ENCODE assay signal across 22 mouse cellular contexts in the genomic region with DNA sequence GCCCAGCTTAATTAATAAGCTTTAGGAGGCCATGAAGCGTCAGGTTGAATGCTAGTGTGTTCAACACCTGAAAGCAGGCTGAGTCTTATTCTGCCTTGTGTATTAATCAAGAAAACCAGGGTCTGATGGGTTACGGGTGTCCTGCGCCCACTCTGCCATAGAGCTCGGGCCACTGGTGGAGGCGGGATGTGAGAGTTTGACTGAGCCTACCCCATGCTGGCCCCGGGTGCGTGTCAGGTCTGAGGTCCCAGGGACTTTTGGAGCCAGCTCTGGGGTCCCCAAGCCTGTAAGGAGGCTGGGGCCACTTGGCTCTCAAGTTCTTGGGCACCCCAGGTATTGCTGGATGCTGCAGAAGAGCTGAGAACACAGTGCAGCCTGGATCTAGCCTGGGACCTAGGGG.
DNase-seq lines count a peak whose midpoint lies in the region; ATAC-seq lines count a peak whose summit lies in the region.
"Had no signal": no experiment of that assay in that cellular context is flagged by ENCODE, and none has a peak within 500 bp of the region (broad histone marks: within the 10 kb centered on the region; RNA-seq: fewer than 3 reads in every experiment).

No protein-coding gene starts in this region.

- no peak overlapping the region for H3K4me2 ChIP-seq in limb, embryonic 11.5 days (ENCODE audit: low read depth, severe bottlenecking)

- H3K27ac ChIP-seq in limb, embryonic 11.5 days (replicated peaks; ENCODE audit: low read depth, low read length), result no peak overlapping the region
- H3K27ac ChIP-seq in limb, embryonic 10.5 days, result no peak overlapping the region

- no peak overlapping the region for H3K4me3 ChIP-seq in limb, embryonic 11.5 days (ENCODE audit: low read depth, low read length)
- H3K4me3 ChIP-seq in limb, embryonic 10.5 days, result no peak overlapping the region

- H3K36me3 ChIP-seq in limb, embryonic 11.5 days (ENCODE audit: control insufficient read depth, insufficient read depth, low read length), result no peaks in the 10 kb centered on the region
- no peaks in the 10 kb centered on the region for H3K36me3 ChIP-seq in limb, embryonic 10.5 days
- H3K36me3 ChIP-seq: G1E had no signal

- 89% methylated on average over 7 of the region's 7 CpGs for WGBS in limb, embryonic 11.5 days
- WGBS in limb, embryonic 10.5 days, result 91% methylated on average over 7 of the region's 7 CpGs

- H3K27me3 ChIP-seq in limb, embryonic 11.5 days (ENCODE audit: control insufficient read depth, insufficient read depth, low read length), result no peaks in the 10 kb centered on the region
- H3K27me3 ChIP-seq in limb, embryonic 10.5 days (ENCODE audit: low read depth, poor library complexity, severe bottlenecking), result no peaks in the 10 kb centered on the region
- H3K27me3 ChIP-seq: CH12.LX, Patski had no signal

- H3K9me3 ChIP-seq in limb, embryonic 11.5 days (ENCODE audit: control insufficient read depth, low read length), result no peaks in the 10 kb centered on the region
- no peaks in the 10 kb centered on the region for H3K9me3 ChIP-seq in limb, embryonic 10.5 days (replicated peaks)
- H3K9me3 ChIP-seq: G1E had no signal

- DNase-seq in heart, adult 11 months, result peak; percentile 66
- DNase-seq in heart, adult 18-20 months, result no peak
- peak; percentile 18 for DNase-seq in limb, embryonic 11.5 days (ENCODE audit: low spot score)
- DNase-seq in limb, embryonic 10.5 days (ENCODE audit: low spot score), result no peak
- peak; percentile 13 for DNase-seq in R1 (ENCODE audit: low read depth, low spot score)
- no peak for DNase-seq in left cerebral cortex, postnatal 14 days (ENCODE audit: low spot score in 2 of 2)
- DNase-seq: adrenal gland, adult 2 months; adrenal gland, adult 8-10 months; adrenal gland, postnatal 10 days; adrenal gland, postnatal 14 days; adrenal gland, postnatal 25 days; adrenal gland, postnatal 36 days; B cell, adult 2 months; cerebellum, adult 11 months; cerebellum, adult 11-12 months; cerebellum, adult 18-20 months; cerebellum, adult 2 months had no signal

- no peak for ATAC-seq in limb, embryonic 11.5 days (ENCODE audit: insufficient number of reproducible peaks, low FRiP score, low TSS enrichment, low read depth)
- ATAC-seq: activated CD4-positive, CD25-positive, alpha-beta regulatory T cell, adult 4 months; CD4-positive, CD25-positive, alpha-beta regulatory T cell, adult 4 months; Patski had no signal

- no peaks in the 10 kb centered on the region for H3K4me1 ChIP-seq in limb, embryonic 11.5 days (ENCODE audit: control insufficient read depth, insufficient read depth, low read length)
- no peaks in the 10 kb centered on the region for H3K4me1 ChIP-seq in limb, embryonic 10.5 days

- intact Hi-C loops in left cerebral cortex, postnatal 14 days (cut with DNase I), result no loop called here

- H3K9ac ChIP-seq in limb, embryonic 11.5 days (ENCODE audit: low read length), result no peak overlapping the region

Comparison
In these comparisons a context has a peak if more than half of its experiments do, and no peak if none do; other contexts are left out.
1. DNase-seq: peak in heart, adult 11 months (single experiment), limb, embryonic 11.5 days (single experiment) and R1 (single experiment); none in heart, adult 18-20 months (0 of 2), limb, embryonic 10.5 days (single experiment) and left cerebral cortex, postnatal 14 days (0 of 2).